Mouse (Mus musculus) cerebellum, postnatal 25 days (tissue): Measurements from ENCODE around the gene Slitrk2.

Experiments used
- DNase-seq, 2 experiments: peaks; one replicate each; pipeline ENCODE4 v3.0.0; 2021; ENCODE audit warnings: mixed read lengths in 2 of 2

The Slitrk2 gene

GRCm38 (mm10) chrX:66648911-66649620 lies at the start of gene Slitrk2:
TSS of gene Slitrk2 (plus strand) at chrX:66649318.
- DNase-seq = peak; percentile 66 to 68

GRCm38 (mm10) chrX:66605490-66605889 lies 43.6 kb upstream of the Slitrk2 start:
- DNase-seq = peak in 1 of 2 experiments; percentile 2

- DNase-seq = peak; percentile 75 to 77
Observed at GRCm38 (mm10) chrX:66652455-66653144, 3.5 kb downstream of the Slitrk2 start.

- DNase-seq = peak; percentile 6 to 49
Observed at GRCm38 (mm10) chrX:66657365-66657764, 8.2 kb downstream of the Slitrk2 start.

- DNase-seq = no peak
Observed at GRCm38 (mm10) chrX:66676959-66677358, 27.8 kb downstream of the Slitrk2 start.

- DNase-seq = no peak
Observed at GRCm38 (mm10) chrX:66678646-66679045, 29.5 kb downstream of the Slitrk2 start.
